Mouse (Mus musculus) monocyte, adult 2 months (primary cell): ENCODE measurements around the gene Magi1.

Source experiments
- DNase-seq, 2 experiments: peaks; one replicate each; pipeline ENCODE4 v3.0.0; 2022; ENCODE audit warnings: low spot score in 2 of 2, low read depth in 1 of 2

Magi1 gene

DNA sequence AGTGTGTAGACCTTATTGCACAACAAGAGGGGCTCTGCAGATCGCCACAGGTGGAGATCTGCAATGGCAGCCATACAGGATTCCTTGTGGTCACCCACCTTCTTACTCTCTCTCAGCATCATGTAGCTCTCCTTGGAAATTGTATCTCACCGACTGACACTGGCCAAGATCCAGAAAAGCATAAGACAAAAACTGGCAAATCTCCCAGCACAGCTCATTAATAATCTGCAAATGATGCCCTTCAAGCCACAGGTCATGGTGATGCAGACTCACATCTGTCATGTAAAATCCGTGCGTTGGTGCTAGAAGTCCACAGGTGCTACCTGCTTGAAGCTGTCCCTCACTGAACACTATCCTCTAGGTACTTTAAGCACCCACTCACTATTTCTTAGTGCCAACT lies 448.5 kb downstream of the Magi1 start:
- no peak for DNase-seq

DNA sequence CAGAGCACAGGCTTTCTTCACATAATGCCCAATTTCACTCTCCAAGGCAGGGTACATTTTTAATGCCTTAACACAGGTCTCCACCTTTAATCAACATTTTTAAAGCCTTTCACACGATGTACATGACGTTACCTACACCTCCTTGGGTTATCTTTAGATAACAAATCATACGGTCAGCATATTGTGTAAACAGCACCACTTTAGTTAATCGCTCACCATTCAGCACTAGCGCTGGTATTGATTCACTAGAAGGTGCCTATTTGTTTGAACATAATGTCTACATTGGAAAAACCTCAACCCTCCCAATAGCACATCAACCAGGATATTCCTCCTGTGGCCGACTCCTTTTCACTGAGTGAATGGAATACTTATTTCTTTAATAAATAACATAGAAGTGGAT lies 455.5 kb downstream of the Magi1 start:
- DNase-seq: no peak

DNA sequence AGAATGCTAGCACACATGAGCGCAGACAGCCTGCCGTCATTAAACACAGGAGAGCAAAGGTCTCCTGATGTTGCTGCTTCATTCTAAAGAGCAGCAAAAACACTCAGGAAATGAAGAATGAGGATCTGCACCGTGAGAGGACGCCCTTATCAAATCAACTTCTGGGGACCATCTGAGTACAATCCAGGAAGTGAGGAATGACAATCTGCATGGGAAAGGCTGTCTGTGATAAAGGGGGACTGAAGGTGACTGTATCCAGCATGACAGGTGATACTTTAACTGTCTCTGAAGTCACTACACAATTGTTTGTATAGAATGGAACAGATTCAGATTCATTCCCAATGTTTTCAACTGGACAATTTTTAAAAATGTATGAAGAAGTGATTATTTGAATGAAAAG lies 456.8 kb downstream of the Magi1 start:
- DNase-seq: no peak

DNA sequence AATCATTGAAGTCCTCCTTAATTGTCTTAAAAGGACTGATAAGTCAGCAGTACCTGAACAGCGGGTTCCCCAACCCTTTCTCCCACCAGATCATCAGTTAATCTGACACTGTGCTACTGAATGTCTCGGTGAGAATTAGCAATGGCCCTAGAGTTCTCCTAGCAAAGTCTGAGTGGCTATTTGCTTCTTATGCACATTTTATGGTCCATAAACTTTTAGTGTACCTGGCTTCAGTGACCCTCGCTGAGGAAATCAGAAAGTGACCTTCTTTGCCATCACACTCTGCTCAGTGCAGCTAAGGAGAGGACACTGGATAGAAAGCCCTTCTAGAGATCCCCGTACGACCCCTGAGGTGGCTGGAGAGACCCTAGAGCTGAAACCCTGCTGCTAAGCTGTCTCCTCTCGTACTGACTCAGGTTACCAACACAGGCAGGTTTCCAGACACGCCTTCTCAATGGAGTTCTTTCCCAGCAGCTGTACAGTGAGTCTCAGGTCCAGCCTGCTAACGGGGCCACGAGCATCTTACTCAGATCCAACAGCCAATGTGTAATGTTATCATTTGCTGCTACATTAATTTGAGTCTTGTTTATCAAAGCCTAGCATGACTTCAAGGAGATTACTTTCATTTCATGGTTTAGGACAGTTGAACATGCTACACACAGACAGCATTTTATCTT lies 461.4 kb downstream of the Magi1 start:
- no peak for DNase-seq

DNA sequence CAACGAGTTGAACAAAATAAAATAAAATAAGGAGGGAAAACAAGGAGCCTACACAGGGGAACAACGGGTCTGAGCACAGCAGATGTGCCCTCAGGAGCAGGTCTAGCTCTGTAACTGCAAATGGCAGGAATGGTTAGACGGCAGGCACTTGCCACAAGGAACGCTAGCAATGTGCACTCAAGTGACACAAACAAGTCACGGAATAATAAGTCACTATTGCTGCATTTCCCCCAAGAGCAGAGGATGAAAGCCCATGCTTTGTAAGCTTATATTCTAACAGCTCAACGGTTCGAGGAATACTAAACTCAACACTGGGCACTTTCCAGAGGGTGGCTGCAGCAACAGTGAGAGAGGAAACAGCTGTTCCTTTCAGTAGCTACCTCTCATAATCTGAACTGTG lies 462.2 kb downstream of the Magi1 start:
- DNase-seq: no peak

DNA sequence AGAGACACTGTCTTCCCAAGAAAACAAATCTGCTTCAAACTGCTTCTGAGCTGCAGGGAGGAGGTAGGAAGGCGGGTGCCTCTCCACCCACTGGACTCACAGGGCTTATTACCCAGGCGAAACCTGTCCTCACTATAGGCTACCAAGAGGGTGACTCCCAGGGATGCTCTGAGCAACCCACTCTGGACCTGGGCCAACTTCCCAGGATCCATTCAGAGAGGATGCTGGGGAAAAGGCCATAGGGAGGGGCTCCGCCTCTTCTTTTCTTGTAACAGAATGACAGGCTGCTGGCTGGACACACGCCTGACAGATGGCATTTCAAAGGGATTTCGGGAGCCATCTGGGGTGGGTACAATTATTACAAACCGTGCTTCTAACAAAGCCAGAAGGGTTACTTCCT lies 463.8 kb downstream of the Magi1 start:
- DNase-seq: no peak

DNA sequence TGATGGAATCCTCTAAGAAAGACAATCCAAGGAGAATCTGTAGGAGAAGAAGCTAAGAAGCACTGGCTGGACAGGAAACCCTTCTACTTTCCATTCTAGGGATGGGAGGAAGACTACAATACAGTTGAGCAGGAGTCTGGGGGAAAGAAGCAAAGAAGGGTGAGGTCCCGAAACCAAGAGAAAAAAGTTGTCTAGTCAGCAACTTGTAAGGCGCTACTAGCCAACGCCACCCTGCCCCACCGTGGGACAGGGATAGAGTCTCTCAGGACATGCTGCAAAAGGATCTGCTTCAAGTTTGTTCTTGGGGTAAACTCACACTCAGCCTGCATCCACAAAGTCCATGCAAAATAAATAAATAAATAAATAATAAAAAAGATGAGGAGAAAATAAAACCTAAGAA lies 464.4 kb downstream of the Magi1 start:
- no peak for DNase-seq

DNA sequence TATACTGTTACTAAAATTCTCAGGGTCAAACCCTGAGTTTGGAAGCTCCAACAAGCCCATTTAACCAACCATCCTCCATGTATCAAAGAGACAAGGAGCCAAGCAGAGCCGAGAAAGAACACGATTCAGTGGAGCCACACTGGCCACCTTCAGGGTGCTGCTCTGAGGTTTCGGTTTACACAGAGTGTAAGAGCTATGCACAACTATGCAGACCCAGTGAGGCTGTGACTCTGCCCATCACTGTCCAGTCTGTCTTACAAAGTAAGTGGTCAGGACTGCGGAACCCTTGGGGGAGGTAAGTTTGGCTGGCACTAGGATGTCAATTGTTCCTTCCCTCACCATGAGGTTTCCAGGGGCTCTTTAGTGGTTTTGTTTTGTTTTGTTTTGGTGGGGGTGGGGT lies 465.2 kb downstream of the Magi1 start:
- DNase-seq: no peak

DNA sequence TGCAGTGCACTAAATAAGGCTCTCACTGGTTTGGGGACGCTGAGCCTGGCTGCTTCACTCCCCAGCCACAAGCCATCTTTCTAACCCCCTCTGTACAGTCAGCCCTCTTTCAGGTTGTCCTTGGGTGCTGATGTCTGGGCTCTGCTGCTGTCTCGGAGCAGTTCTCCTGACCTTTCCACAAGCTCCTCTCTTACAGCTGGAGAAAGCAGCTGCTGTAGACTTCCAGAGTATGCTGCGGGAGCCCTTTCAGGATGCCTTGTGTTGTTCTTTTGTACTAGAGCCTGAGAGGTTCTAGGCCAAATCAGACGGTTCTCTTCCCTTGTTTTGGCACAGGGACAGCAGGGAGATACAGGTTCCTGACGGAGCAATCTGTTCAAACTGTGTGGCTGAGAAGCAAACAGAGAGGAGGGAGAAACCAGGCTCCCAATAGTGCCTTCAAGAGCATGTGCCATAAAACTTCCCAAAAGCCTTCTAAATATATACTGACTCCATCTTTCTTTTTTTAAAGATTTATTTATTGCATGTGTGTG lies 478.2 kb downstream of the Magi1 start:
- DNase-seq: no peak

DNA sequence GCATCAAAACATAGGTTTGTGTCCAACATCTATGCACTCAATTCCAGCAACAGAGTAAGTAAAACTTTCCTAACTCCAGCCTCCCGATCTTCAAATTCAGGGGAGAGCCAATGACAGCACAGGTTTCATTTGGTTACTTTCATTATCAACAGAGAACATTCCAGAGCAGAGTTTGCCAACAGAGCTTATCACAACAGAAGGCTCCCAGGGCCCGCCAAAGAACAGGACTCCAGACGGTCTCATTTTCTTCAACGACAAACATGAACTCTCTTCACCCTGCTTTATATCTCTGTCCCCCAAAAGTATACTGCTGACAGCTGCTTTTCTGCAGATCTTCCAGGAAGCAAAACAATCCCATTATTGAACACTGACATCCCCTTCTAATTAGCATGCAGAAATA lies 481.3 kb downstream of the Magi1 start:
- no peak for DNase-seq

DNA sequence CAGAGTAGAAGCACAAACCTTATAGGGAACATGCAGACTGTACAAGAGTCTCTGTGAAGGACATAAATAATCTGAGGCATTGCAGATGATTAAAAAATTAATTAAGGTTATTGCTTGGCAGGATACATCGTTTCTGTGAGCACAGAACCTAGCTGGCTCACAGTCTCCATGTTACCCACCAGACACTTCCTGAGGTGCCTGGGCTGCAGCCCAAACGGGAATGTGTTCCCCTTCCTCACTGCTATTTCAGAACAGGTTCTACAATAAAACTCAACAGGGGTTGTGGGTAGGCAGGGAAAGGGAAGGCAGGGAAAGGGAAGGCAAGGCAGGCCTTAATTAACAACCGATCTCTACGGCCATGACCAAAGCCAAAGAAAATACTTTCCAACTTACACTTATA lies 483.3 kb downstream of the Magi1 start:
- no peak for DNase-seq

DNA sequence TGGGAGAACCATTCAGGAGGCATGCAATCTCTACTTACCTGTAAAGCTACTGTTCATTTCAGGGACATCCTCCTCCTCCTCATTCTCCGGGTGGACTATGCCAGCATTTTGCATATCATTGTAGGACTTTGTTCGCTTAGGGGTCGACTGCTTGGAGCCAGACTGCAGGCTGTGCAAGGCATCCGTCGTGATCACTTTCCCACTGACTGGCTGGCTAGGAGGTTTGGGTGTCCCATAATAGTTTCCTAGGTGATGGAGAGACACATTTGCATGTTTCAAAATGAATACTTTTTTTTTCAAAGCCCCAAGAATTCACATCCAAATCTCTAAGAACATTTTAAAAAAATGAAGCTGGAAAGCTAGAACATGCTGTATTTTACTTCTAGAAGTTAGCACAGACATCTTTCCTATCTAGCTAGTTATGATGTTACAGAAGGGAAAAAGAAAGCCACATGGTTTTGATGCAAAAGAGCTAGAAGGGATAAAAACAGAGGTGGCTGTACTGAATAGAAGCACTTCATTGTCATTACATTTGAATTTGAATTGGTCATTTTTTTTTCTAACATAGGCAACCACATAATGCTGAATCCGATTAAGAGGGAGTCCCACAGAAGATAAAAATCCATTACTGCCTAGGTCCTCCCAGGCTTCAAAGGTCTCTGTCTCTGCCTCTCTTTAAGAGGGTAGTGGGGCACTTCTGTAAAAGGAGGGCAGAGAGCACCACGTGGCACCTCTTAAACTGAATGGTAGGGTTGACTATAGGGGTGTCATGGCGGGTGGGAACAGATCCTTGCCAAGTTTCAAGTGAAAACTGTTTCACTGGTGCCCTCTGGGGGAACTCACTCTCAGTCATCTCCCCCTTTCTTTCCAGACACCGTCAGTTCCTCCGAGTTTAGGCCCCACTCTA lies 491.2 kb downstream of the Magi1 start:
- DNase-seq: no peak

DNA sequence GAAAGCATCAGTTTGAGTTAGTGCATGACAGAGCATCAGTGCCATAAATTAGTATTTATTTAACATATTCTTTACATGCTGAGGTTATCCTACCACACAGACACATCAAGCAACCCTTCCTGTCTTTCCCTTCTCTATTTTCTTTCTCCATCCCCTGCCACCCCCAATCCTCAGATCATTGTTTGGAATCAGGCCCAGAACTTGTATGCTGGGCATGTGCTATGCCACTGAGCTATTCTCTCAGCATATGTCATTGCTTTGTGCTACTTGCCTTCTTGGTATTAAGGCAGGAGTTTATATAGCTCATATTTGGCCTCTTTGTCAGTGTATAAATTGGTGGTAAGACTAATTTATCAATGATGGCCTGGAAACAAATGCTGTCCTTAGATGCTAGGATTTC lies 494.0 kb downstream of the Magi1 start:
- no peak for DNase-seq

DNA sequence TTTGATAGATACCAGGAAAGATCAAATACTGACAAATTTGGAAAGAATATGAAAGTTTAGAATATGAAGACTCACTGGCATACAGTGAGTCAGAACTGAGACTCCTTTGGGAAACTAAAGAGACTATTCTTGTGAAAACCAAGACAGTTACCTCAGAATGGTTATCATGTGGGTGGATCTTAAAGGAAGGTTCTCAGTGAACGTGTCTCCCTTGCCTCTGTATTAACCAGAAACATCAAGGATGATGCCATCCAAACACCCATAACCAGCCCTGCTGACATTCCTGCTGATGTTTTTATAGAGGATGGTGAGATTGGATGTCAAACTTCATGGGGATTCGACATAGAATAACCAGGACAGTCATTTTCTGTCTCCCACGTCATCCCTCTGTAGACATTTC lies 496.7 kb downstream of the Magi1 start:
- no peak for DNase-seq

DNA sequence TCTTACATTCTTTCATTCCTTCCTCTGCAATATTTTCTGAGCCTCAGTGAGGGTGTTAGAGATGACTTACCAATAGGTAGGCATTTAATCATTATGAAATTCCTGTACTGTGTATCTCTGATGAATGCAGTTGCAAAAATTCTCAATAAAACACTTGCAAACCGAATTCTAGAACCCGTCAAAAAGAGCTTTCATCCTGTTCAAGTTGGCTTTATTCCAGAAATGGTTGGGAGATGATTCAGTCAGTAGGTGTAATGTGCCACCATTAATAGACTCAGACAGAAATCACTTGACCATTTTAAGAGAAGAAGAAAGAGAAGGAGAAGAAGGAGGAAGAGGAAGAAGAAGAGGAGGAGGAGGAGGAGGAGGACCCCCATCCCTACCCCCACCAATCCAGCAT lies 497.5 kb downstream of the Magi1 start:
- DNase-seq: no peak

DNA sequence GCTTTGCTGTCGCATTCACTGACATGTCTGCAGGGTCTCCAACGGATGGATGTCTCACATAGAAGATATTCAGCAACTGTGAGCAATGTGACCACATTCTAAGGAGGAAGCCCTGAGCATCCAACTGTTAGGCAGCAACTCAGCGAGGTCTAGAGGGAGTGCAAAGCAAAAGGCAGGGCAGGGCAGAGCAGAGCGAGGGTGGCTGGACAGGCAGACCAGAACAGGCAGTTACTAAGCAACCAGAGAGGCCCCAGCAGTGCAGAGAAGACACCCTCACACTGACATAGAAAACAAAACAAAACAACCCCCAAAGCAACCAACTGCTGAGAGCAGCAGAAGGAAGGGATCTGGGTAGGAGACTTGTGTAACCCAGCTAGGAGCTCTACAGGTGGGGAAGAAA lies 512.6 kb downstream of the Magi1 start:
- DNase-seq: no peak

DNA sequence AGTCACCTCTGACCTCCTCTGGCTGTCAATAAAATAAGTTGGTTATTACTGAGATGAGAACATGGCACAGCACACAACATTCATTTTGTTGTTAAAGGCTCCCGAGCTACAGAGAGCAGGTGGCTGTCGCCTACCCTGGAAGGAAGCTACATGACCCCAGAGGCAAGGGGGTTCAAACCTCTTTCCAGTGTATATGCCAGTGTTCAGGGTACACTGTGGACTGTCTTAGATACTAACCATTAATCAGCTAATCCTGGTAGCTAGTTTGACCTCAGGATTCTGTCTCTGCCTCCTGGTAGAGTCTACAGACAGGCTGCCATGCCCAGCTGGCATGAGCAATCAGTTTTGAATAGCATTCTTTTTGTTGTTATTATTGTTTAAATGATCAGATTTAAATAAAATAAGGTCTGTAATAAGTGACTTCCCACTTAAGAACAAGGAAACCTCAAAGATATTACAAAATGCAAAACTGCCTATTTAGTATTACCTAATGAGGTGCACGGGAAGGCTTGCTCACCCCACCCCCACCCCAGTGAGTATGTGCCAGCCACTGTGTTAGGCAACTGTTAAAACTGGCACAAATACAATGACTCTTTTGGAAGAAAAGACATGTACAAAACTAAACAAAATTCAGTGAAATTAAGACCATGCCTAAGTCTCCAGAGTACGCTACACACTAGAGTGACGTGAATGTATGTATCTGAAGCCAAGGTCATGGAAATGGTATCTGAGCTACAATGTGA lies 513.3 kb downstream of the Magi1 start:
- DNase-seq: no peak

DNA sequence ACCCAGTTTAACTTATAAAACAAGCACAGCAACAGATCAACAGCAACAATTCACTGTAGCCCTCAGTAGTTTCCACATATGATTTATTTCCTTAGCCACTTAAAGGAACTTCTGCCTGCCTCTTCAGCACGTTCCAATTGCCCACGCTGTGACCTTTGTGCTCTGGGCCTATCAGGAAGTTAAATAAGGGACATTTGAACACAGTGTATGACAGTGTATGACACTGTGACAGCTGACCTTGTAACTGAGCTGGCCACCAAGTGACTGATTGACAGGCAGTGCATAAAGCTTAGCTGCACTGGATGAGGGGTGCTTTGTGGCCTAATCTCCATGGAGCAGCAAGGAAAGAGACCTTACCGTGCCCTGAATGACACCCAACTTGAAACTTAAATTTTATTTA lies 525.6 kb downstream of the Magi1 start:
- no peak for DNase-seq

DNA sequence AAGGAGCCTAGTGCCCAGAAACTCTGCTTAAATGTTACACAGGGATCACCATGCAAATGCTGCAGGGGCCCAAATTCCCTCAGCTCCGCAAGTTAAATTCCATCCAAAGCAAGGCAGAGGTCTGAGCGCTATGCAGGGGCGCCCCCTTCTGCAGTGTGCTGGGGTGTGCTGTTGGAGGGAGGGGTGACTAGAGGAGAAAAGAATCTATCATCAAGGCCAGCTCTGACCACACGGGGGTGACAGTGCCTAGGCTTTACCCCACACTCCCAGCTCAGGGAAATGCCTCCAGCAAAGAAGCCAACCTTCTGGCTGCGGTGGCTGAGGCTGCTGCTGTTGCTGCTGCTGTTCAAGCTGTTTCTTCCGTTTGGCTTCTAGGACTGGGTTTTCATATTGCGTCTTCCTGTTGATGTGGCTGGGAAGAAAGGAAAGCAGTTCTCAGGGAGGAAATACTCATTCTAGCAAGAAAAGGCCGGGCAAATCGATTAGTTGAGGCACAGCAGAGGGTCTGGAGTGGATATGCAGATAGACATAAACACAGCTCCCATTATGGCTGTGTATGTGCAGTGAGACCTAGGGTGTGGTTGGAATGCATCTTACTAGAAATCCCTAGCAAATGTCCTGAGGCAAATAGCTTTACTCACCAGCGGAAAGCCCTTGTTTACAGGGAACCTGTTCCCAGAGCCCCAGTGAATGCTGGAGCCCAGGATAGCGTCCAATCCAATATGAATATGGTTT lies 526.2 kb downstream of the Magi1 start:
- no peak for DNase-seq

DNA sequence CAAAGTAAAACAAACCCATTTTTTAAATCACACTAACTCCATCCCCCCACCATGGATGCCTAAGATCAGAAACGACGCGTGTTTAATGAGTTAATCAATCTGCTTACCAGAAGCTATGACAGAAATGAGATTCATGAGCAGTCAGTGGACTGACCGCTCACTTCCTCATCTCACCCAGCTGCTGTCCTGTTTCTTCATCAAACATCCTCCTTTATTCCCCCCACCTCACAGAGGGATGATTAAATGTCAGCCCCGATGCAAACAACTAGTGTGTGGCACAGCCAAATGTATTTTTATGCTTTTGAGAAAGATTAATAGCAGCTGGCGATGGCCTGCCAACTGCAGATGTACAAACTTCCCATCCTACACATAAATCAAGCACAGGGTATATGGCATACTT lies 540.6 kb downstream of the Magi1 start:
- no peak for DNase-seq

DNA sequence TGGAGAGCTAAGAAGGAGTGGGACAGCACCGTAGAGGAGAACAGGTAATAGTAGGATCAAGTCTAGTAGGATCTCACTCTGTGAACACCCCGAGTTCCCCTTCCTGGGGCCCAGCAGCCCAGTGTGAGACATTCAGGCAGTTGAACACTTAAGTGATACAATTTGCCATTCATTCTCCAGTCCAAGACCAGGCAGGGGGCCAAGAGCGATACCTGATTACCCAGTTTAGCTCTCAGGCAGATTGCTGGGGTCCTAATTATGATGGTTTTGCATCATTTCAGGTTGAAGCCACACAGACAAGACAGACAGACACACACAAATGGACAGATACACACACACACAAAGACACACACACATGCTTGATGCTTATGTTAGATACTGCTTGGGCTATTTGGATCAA lies 543.9 kb downstream of the Magi1 start:
- no peak for DNase-seq
